Mouse (Mus musculus) heart, embryonic 11.5 days (tissue): ENCODE data around the gene Dnajb13. TPM values are rescaled to one million over a fixed set of nuclear protein-coding genes. Genes with fewer than 3 reads are reported as not detected.

Experiments used
- ATAC-seq: fragments of 200-750 bp; cut with Nextera tagmentation; replicated peaks from 2 replicates; pipeline ENCODE4 v1.8.0; 2017; ENCODE audit warnings: moderate library complexity; ENCODE audit not compliant: insufficient number of reproducible peaks, low FRiP score, low TSS enrichment
- H3K27ac ChIP-seq: fragments of 300-500 bp; sonication (generic); 2 replicates; pipeline ENCODE4 v1.5.1; 2014; ENCODE audit warnings: mild to moderate bottlenecking, low read depth, low read length
- H3K27me3 ChIP-seq: fragments of 300-500 bp; sonication (generic); 2 replicates; pipeline ENCODE4 v1.6.1; 2014; ENCODE audit warnings: mild to moderate bottlenecking, low read length, mixed read lengths; ENCODE audit not compliant: control insufficient read depth, insufficient read depth
- H3K36me3 ChIP-seq: fragments of 300-500 bp; sonication (generic); 2 replicates; pipeline ENCODE4 v1.6.1; 2014; ENCODE audit warnings: mild to moderate bottlenecking, low read length, moderate library complexity, mixed read lengths; ENCODE audit not compliant: control insufficient read depth, insufficient read depth
- H3K4me1 ChIP-seq: fragments of 300-500 bp; sonication (generic); 2 replicates; pipeline ENCODE4 v1.6.1; 2014; ENCODE audit warnings: low read length; ENCODE audit not compliant: control insufficient read depth, insufficient read depth
- H3K4me2 ChIP-seq: fragments of 300-500 bp; sonication (generic); 2 replicates; pipeline ENCODE4 v1.6.1; 2014; ENCODE audit warnings: mild to moderate bottlenecking, moderate library complexity
- H3K4me3 ChIP-seq: fragments of 300-500 bp; sonication (generic); 2 replicates; pipeline ENCODE4 v1.5.1; 2014; ENCODE audit warnings: low read depth, low read length
- H3K9ac ChIP-seq: fragments of 300-500 bp; sonication (generic); 2 replicates; pipeline ENCODE4 v1.6.1; 2014; ENCODE audit warnings: mild to moderate bottlenecking, low read depth, low read length, moderate library complexity
- H3K9me3 ChIP-seq: fragments of 300-500 bp; sonication (generic); replicated peaks from 2 replicates; pipeline ENCODE4 v1.6.1; 2016; ENCODE audit warnings: low read length; ENCODE audit not compliant: control insufficient read depth
- WGBS: fragments of 180-500 bp; shearing (Covaris S2); extraction: QIAGEN DNeasy Blood & Tissue Kit; methylation state at CpG from one replicate; pipeline ENCODE4 v1.1.7; 2014; ENCODE audit not compliant: insufficient replicate concordance; 5-methylcytosine and 5-hydroxymethylcytosine counted together
- polyA plus RNA-seq: library from polyadenylated mRNA; unstranded; fragments of >200 nt; fragmentation: Nextera tagmentation; extraction: Ambion mirVana; gene quantifications from 2 replicates; pipeline ENCODE4 v1.2.1, GENCODE M21; 2014

The Dnajb13 gene
- polyA plus RNA-seq, 1 experiment from 2014 or later, result 0.19 TPM

- Histone ChIP-seq H3K9ac (no peak overlapping the region), H3K9me3 (no peaks in the 10 kb centered on the region), H3K4me3 (no peak overlapping the region), H3K27me3 (no peaks in the 10 kb centered on the region), H3K4me2 (no peak overlapping the region), H3K27ac (no peak overlapping the region), H3K36me3 (peaks cover 11% of the 10 kb centered on the region), H3K4me1 (no peaks in the 10 kb centered on the region; the same call in 1 of the 2 replicates)
- no peak for ATAC-seq
- WGBS, result 80% methylated on average over 5 of the region's 5 CpGs
Observed at GRCm38 (mm10) chr7:100503076-100503475, 11.7 kb downstream of the Dnajb13 start.

GRCm38 (mm10) chr7:100502374-100502922 lies 12.3 kb downstream of the Dnajb13 start:
- no peaks in the 10 kb centered on the region for H3K9me3 ChIP-seq
- ATAC-seq, result no peak
- no peak overlapping the region for H3K4me3 ChIP-seq
- H3K4me2 ChIP-seq, result no peak overlapping the region
- no peak overlapping the region for H3K27ac ChIP-seq
- H3K27me3 ChIP-seq, result no peaks in the 10 kb centered on the region
- H3K36me3 ChIP-seq, result peaks cover 17% of the 10 kb centered on the region
- no peaks in the 10 kb centered on the region; the same call in 1 of the 2 replicates for H3K4me1 ChIP-seq
- WGBS, result 75% methylated on average over 7 of the region's 7 CpGs
- no peak overlapping the region for H3K9ac ChIP-seq

- H3K9me3 ChIP-seq, result no peaks in the 10 kb centered on the region
- no peak for ATAC-seq
- no peak overlapping the region for H3K4me3 ChIP-seq
- peaks cover 20% of the 10 kb centered on the region for H3K36me3 ChIP-seq
- H3K9ac ChIP-seq, result no peak overlapping the region
- no peak overlapping the region for H3K4me2 ChIP-seq
- no peaks in the 10 kb centered on the region for H3K27me3 ChIP-seq
- no peak overlapping the region for H3K27ac ChIP-seq
- 66% methylated on average over 2 of the region's 2 CpGs for WGBS
- no peaks in the 10 kb centered on the region; the same call in 1 of the 2 replicates for H3K4me1 ChIP-seq
Observed at GRCm38 (mm10) chr7:100501844-100502373, 12.9 kb downstream of the Dnajb13 start.

- H3K4me1 ChIP-seq, result peaks cover 1% of the 10 kb centered on the region
- no peak for ATAC-seq
- WGBS, result 67% methylated on average over 6 of the region's 6 CpGs
Observed at GRCm38 (mm10) chr7:100501027-100501843, 13.5 kb downstream of the Dnajb13 start.

GRCm38 (mm10) chr7:100500276-100500977 lies 14.3 kb downstream of the Dnajb13 start:
- peaks cover 9% of the 10 kb centered on the region for H3K4me1 ChIP-seq
- H3K9ac ChIP-seq, result no peak overlapping the region
- 69% methylated on average over 16 of the region's 16 CpGs for WGBS
- H3K9me3 ChIP-seq, result no peaks in the 10 kb centered on the region
- peaks cover 22% of the 10 kb centered on the region for H3K36me3 ChIP-seq
- no peak overlapping the region for H3K4me3 ChIP-seq
- H3K27ac ChIP-seq, result peak overlapping the region; percentile 55; the same call in 1 of the 2 replicates
- no peak overlapping the region for H3K4me2 ChIP-seq
- no peak for ATAC-seq
- no peaks in the 10 kb centered on the region for H3K27me3 ChIP-seq

More at GRCm38 (mm10) chr7:100501027-100501843, 13.5 kb downstream of the Dnajb13 start:
- Histone ChIP-seq H3K9me3 (no peaks in the 10 kb centered on the region), H3K27me3 (no peaks in the 10 kb centered on the region), H3K27ac (no peak overlapping the region), H3K36me3 (peaks cover 22% of the 10 kb centered on the region), H3K4me3 (no peak overlapping the region), H3K9ac (0 out of 2 replicates have a peak overlapping the region, but pooled peaks have one; percentile 22), H3K4me2 (no peak overlapping the region)

GRCm38 (mm10) chr7:100499465-100499864 lies 15.3 kb downstream of the Dnajb13 start:
- no peak overlapping the region for H3K27ac ChIP-seq
- no peak overlapping the region for H3K9ac ChIP-seq
- peaks cover 15% of the 10 kb centered on the region for H3K4me1 ChIP-seq
- H3K4me2 ChIP-seq, result no peak overlapping the region
- ATAC-seq, result no peak
- H3K4me3 ChIP-seq, result no peak overlapping the region
- no peaks in the 10 kb centered on the region for H3K27me3 ChIP-seq
- H3K36me3 ChIP-seq, result peaks cover 22% of the 10 kb centered on the region
- no peaks in the 10 kb centered on the region for H3K9me3 ChIP-seq

- Histone ChIP-seq H3K4me3 (no peak overlapping the region), H3K27me3 (no peaks in the 10 kb centered on the region), H3K4me1 (peaks cover 23% of the 10 kb centered on the region), H3K36me3 (peaks cover 22% of the 10 kb centered on the region), H3K4me2 (no peak overlapping the region), H3K9ac (no peak overlapping the region), H3K9me3 (no peaks in the 10 kb centered on the region), H3K27ac (no peak overlapping the region)
- no peak for ATAC-seq
- WGBS, result 92% methylated on average over 13 of the region's 13 CpGs
Observed at GRCm38 (mm10) chr7:100497982-100498381, 16.8 kb downstream of the Dnajb13 start.

GRCm38 (mm10) chr7:100497402-100497801 lies 17.4 kb downstream of the Dnajb13 start:
- H3K9ac ChIP-seq, result no peak overlapping the region
- H3K27me3 ChIP-seq, result no peaks in the 10 kb centered on the region
- H3K4me2 ChIP-seq, result no peak overlapping the region
- 79% methylated on average over 4 of the region's 4 CpGs for WGBS
- ATAC-seq, result no peak
- H3K4me3 ChIP-seq, result no peak overlapping the region
- H3K27ac ChIP-seq, result no peak overlapping the region
- no peaks in the 10 kb centered on the region for H3K9me3 ChIP-seq
- H3K36me3 ChIP-seq, result peaks cover 22% of the 10 kb centered on the region
- peaks cover 23% of the 10 kb centered on the region for H3K4me1 ChIP-seq
